ENCODE assay signal across 8 mouse cellular contexts in the genomic region with DNA sequence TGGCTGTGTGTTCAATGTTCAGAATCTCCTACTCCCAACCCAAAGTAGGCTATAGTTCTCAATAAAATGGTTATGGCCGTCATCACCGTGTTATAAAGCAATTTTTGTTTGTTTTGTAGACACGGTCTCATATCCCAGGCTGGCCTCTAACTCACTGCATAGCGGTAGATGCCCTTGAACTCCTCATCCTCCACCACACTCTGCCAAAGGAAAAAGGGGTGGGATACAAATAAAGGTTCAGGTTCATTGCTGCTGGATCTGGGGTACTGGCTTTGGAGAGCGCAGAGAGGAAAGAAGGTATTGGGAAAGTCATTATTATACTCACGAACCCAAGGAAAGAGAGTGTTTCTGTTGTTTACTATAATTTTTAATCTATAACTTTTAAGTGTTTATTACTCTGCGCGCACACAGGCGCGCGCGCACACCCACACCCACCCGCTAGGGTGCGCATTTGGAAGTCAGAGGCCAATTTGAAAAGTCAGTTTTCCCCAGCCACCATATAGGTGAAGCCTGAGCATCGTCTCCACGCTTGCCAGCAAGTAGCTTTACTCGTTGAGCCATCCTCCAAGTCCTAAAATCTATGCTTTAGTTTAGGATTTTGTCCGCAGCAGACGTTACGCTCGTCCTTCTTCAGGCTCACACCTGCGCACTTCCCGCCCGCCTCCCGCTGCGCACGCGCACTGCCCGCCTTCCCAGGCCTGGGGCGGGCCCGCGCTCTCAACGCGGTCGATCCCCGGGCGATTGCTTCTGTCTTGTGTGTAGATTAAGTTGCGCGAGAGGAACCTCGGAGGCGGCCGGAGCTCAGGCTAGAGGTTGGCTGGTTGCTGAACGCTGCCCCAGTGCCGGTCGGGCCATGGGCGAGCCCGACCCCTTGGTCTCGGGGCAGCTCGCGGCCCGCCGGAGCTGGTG. TPM values are rescaled to one million over a fixed set of nuclear protein-coding genes. Genes with fewer than 3 reads are reported as not detected.
DNase-seq lines count a peak whose midpoint lies in the region; ATAC-seq lines count a peak whose summit lies in the region.

Gene Rnf8, plus strand, starts transcription at position 676 of the 909 bp plus-strand sequence.
Gene Gm28043, plus strand, starts transcription at position 762 of the 909 bp plus-strand sequence.

- H3K4me3 ChIP-seq in intestine, embryonic 14.5 days (ENCODE audit: low read depth, low read length): peak within 1 kb of the TSS; percentile 94

- H3K4me1 ChIP-seq in intestine, embryonic 14.5 days (replicated peaks; ENCODE audit: control insufficient read depth, insufficient read depth, low read length): peaks cover 16% of the 10 kb centered on the region

- no peaks in the 10 kb centered on the region for H3K27me3 ChIP-seq in intestine, embryonic 14.5 days (replicated peaks; ENCODE audit: control insufficient read depth, insufficient read depth, low read length)

- peaks cover 12% of the 10 kb centered on the region for H3K36me3 ChIP-seq in intestine, embryonic 14.5 days (ENCODE audit: control insufficient read depth, insufficient read depth, low read length)

- peak within 1 kb of the TSS; percentile 97 for H3K9ac ChIP-seq in intestine, embryonic 14.5 days (ENCODE audit: low read length)

- H3K27ac ChIP-seq in intestine, embryonic 14.5 days (ENCODE audit: low read depth): peak within 1 kb of the TSS; percentile 96

- peak within 1 kb of the TSS; percentile 64 for H3K4me2 ChIP-seq in intestine, embryonic 14.5 days (ENCODE audit: low read length)

- H3K9me3 ChIP-seq in intestine, embryonic 14.5 days (ENCODE audit: control insufficient read depth, low read length): no peaks in the 10 kb centered on the region

- DNase-seq in adrenal gland, adult 18-20 months (ENCODE audit: low spot score in 2 of 2): peak; percentile 95 to 96
- peak; percentile 97 for DNase-seq in embryo, embryonic 11 days
- peak; percentile 92 for DNase-seq in gastrocnemius, postnatal 25 days
- DNase-seq in intestine, embryonic 14.5 days (ENCODE audit: low spot score): peak; percentile 94
- DNase-seq in left cerebral cortex, postnatal 14 days (ENCODE audit: low spot score in 2 of 2): peak; percentile 94 to 95
- DNase-seq in mesoderm, embryonic 11.5 days (ENCODE audit: low read depth, low spot score): peak; percentile 96
- peak; percentile 90 to 91 for DNase-seq in right cerebral cortex, postnatal 36 days (ENCODE audit: low spot score in 2 of 2)
- DNase-seq in yolk sac, embryonic 10.5 days (ENCODE audit: low spot score): peak; percentile 94

- peak; percentile 91 for ATAC-seq in intestine, embryonic 14.5 days (replicated peaks; ENCODE audit: low FRiP score, low TSS enrichment, low read depth)

- intact Hi-C loops in left cerebral cortex, postnatal 14 days (cut with DNase I): no loop called here

- WGBS in intestine, embryonic 14.5 days: under 1% methylated on average over 52 of the region's 52 CpGs

RNA-seq across cellular contexts. Expression of gene Rnf8, which starts in this region (rescaled TPM):
- 10 to 100 TPM; 35.1 to 68.3 TPM for total RNA-seq in adrenal gland, adult 18-20 months (2021)
- 10 to 100 TPM; 18.1 to 21.0 TPM for total RNA-seq in gastrocnemius, postnatal 25 days (2021)
- 76.0 and 86.7 TPM in 2 replicates for polyA plus RNA-seq in intestine, embryonic 14.5 days (2014; fragmentation: Nextera tagmentation; extraction: Ambion mirVana)
- 10 to 100 TPM; 46.8 to 58.6 TPM for total RNA-seq in left cerebral cortex, postnatal 14 days (2021)

RNA-seq across cellular contexts. Expression of gene Gm28043, which starts in this region (rescaled TPM):
- total RNA-seq in adrenal gland, adult 18-20 months (2021): 1 to 10 TPM; 2.3 to 3.0 TPM
- 1 to 10 TPM in 1 of 2 experiments, under 1 TPM in 1; 0.67 to 1.0 TPM for total RNA-seq in gastrocnemius, postnatal 25 days (2021)
- 2.8 and 3.4 TPM in 2 replicates for polyA plus RNA-seq in intestine, embryonic 14.5 days (2014; fragmentation: Nextera tagmentation; extraction: Ambion mirVana)
- total RNA-seq in left cerebral cortex, postnatal 14 days (2021): 1 to 10 TPM; 3.1 to 3.7 TPM

Comparison
In these comparisons a context has a peak if more than half of its experiments do, and no peak if none do; other contexts are left out.
1. Peak in every context shown above with its lines: DNase-seq, ATAC-seq, H3K4me3 ChIP-seq and H3K27ac ChIP-seq.